Mouse (Mus musculus) liver, embryonic 15.5 days (tissue): ENCODE results near the gene Cd81. TPM values are rescaled to one million over a fixed set of nuclear protein-coding genes. Genes with fewer than 3 reads are reported as not detected.

Source experiments
- ATAC-seq: fragments of 200-750 bp; cut with Nextera tagmentation; 2 replicates; pipeline ENCODE4 v1.8.0; 2017; ENCODE audit warnings: moderate number of reproducible peaks, mild to moderate bottlenecking, moderate library complexity; ENCODE audit not compliant: insufficient read depth
- H3K27ac ChIP-seq: fragments of 300-500 bp; sonication (generic); replicated peaks from 2 replicates; pipeline ENCODE4 v1.5.1; 2015; ENCODE audit warnings: mild to moderate bottlenecking, inconsistent platforms
- H3K27me3 ChIP-seq: fragments of 300-500 bp; sonication (generic); 2 replicates; pipeline ENCODE4 v1.6.1; 2015; ENCODE audit warnings: mild to moderate bottlenecking, inconsistent platforms
- H3K36me3 ChIP-seq: fragments of 300-500 bp; sonication (generic); replicated peaks from 2 replicates; pipeline ENCODE4 v1.6.1; 2015; ENCODE audit warnings: moderate library complexity, mild to moderate bottlenecking, inconsistent platforms
- H3K4me1 ChIP-seq: fragments of 300-500 bp; sonication (generic); replicated peaks from 2 replicates; pipeline ENCODE4 v1.6.1; 2015; ENCODE audit warnings: inconsistent platforms
- H3K4me2 ChIP-seq: fragments of 300-500 bp; sonication (generic); 2 replicates; pipeline ENCODE4 v1.6.1; 2015; ENCODE audit warnings: moderate library complexity, mild to moderate bottlenecking, inconsistent platforms
- H3K4me3 ChIP-seq: fragments of 300-500 bp; sonication (generic); replicated peaks from 2 replicates; pipeline ENCODE4 v1.5.1; 2015; ENCODE audit warnings: mild to moderate bottlenecking, inconsistent platforms
- H3K9ac ChIP-seq: fragments of 300-500 bp; sonication (generic); 2 replicates; pipeline ENCODE4 v1.6.1; 2015; ENCODE audit warnings: moderate library complexity, mild to moderate bottlenecking, inconsistent platforms
- H3K9me3 ChIP-seq: fragments of 300-500 bp; sonication (generic); replicated peaks from 2 replicates; pipeline ENCODE4 v1.6.1; 2016; ENCODE audit warnings: inconsistent platforms
- WGBS: fragments of 180-500 bp; shearing (Covaris S2); methylation state at CpG from one replicate; pipeline ENCODE4 v1.1.7; 2015; ENCODE audit warnings: mixed read lengths; ENCODE audit not compliant: insufficient replicate concordance; 5-methylcytosine and 5-hydroxymethylcytosine counted together
- polyA plus RNA-seq: library from polyadenylated mRNA; unstranded; fragments of >200 nt; fragmentation: Nextera tagmentation; extraction: Ambion mirVana; gene quantifications from 2 replicates; pipeline ENCODE4 v1.2.1, GENCODE M21; 2015

Gene Cd81
- polyA plus RNA-seq, 1 experiment from 2014 or later = 132 TPM

DNA sequence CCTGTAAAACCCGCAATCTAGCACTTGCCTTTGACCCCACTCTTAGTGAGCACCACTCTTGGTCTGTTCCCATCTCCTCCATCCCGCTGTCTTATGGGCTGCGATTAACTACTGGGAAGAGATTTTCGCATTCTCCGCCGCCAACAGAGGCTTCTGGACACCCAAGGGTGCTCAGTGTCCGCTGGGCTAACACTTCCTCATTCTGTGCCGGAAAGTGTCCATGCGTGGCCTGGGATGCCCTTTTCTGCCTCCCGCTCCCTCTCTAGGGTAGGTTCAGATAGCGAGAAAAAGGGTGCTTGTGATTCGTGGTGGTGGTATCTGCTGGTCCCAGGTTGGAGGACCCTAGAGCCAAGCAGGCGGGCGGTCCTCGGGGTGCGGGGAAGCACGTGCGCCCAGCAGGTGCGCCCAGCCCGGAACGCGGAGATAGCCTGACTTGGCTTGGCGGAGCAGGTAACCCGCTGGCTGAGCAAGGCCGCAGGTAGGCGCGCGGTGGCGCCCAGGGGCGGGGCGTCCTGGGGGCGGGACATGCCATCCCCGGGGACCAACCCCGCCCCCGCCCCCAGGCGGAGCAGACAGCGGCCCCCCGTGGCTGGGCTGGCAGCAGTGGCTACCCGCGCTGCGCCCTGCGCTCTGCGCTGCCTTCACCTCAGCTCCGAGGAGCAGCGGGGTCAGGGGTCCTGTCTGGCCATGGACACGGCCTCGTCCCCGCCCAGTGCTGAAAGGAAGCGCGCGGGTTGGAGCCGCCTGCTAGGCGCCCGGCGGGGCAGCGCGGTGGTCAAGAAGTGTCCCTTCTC is 54.3 kb downstream of the Cd81 start:
- 6% methylated on average over 57 of the region's 57 CpGs for WGBS
- no peak overlapping the region for H3K27ac ChIP-seq
- no peaks in the 10 kb centered on the region for H3K36me3 ChIP-seq
- no peaks in the 10 kb centered on the region for H3K9me3 ChIP-seq
- no peak overlapping the region for H3K9ac ChIP-seq
- H3K4me1 ChIP-seq = peaks cover 8% of the 10 kb centered on the region; the same call in 1 of the 2 replicates
- no peak; the same call in 1 of the 2 replicates for ATAC-seq
- H3K4me2 ChIP-seq = peak overlapping the region; percentile 59
- H3K27me3 ChIP-seq = peaks cover 66% of the 10 kb centered on the region
- peak overlapping the region; percentile 33 for H3K4me3 ChIP-seq

DNA sequence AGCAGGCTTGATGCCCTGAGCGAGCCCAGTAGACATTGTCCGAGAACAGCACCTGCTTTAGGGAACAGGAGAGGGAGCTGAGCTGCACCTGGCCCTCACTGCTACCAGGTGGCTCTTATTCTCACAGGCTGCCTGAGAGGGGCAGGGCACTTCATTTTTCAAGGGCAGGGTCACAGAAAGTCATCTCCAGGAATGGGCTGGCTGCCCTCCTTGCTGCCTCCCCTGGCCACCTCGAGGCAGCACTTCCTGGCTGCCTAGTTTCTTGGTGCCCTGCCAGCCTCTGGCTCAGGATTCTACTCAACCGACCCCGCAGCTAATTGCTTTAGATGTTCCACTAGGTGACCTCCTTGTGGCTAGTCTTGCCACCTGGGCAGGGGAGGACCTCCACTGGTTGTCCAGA is 55.7 kb downstream of the Cd81 start:
- no peak for ATAC-seq
- H3K4me2 ChIP-seq = no peak overlapping the region
- H3K4me1 ChIP-seq = peaks cover 10% of the 10 kb centered on the region; the same call in 1 of the 2 replicates
- H3K36me3 ChIP-seq = no peaks in the 10 kb centered on the region
- no peak overlapping the region for H3K4me3 ChIP-seq
- 36% methylated on average over 5 of the region's 5 CpGs for WGBS
- no peak overlapping the region for H3K27ac ChIP-seq
- peaks cover 66% of the 10 kb centered on the region for H3K27me3 ChIP-seq
- no peak overlapping the region for H3K9ac ChIP-seq
- no peaks in the 10 kb centered on the region for H3K9me3 ChIP-seq

DNA sequence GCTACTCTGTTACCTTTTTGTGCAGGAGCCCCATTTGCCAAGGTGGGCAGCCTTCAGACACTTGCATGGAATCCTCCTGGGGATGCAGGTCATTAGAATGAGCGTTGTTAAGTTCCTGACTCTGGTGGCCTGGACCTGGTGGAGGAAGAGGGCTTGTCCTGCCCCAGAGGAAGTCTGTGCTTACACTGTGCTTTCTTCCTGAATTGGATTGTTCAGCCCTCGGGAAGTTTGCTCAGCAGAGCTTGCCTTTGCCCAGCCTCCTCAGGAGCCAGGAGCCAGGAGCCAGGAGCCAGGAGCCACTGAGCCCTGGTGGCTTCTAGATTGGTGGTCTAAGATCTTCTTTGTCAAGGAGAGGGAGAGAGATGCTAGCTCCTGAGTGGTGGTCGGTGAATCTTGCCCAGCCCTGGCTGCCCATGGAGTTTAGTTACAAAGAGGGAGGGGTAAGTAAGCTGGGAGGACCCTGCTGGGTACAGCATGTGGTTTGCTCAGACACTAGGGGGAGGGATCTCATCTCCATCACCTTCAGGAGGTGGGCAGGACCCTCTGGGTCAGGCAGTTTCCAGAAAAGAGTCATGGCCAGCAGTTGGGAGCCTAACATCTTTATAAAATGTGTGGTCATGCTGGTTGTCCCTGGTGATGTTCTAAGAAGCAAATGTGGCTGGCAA is 56.6 kb downstream of the Cd81 start:
- H3K27ac ChIP-seq = no peak overlapping the region
- H3K4me1 ChIP-seq = peaks cover 10% of the 10 kb centered on the region; the same call in 1 of the 2 replicates
- H3K9ac ChIP-seq = no peak overlapping the region
- 7% methylated on average over 3 of the region's 3 CpGs for WGBS
- H3K27me3 ChIP-seq = peaks cover 65% of the 10 kb centered on the region
- 0 out of 2 replicates have a peak, but pooled peaks cover 1% of the 10 kb centered on the region for H3K9me3 ChIP-seq
- H3K36me3 ChIP-seq = no peaks in the 10 kb centered on the region
- ATAC-seq = no peak
- no peak overlapping the region for H3K4me2 ChIP-seq
- H3K4me3 ChIP-seq = no peak overlapping the region

DNA sequence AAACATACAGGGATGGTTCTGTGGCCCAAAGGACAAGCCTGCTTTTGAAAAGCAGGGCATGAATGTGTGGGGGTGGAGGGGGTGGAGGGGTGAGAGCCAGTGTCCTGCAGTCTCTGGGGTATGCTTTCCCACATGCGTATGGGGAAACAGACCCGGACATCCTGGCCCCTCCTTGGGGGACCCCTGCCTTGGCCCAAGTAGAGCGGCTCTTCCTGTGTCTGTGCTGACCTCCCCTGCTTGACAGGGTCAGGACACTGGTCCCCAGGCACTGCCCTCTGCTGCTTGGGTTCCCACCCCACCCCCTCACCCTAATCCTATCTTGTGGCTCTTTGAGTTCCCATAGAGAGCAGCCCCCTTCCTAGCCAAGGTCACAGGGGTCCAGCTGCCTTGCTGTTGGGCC is 57.2 kb downstream of the Cd81 start:
- Histone ChIP-seq H3K27me3 (peaks cover 60% of the 10 kb centered on the region), H3K4me3 (no peak overlapping the region), H3K4me1 (peaks cover 10% of the 10 kb centered on the region; the same call in 1 of the 2 replicates), H3K4me2 (no peak overlapping the region), H3K36me3 (no peaks in the 10 kb centered on the region), H3K9me3 (0 out of 2 replicates have a peak, but pooled peaks cover 3% of the 10 kb centered on the region), H3K9ac (no peak overlapping the region), H3K27ac (no peak overlapping the region)
- WGBS = 21% methylated on average over 2 of the region's 3 CpGs
- ATAC-seq = no peak

DNA sequence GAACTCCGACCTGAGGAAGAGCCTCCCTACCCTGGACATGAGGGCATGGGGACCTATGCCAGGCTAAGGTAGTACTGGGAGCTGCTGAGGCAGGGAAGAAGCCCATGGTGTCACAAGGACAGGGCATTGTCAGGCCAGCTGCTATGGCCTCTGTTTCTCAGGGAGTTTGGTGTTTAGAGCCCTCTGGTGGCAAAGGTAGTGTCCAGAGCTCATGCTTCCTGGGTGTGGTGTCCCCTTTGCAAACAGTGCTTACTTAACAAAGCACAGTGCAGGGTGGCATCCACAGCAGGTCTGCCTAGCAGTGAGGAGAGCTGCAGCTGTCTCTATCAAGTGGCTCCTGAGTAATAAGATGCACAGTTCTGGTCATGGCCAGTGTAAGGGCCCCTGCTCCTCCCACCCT is 58.3 kb downstream of the Cd81 start:
- Histone ChIP-seq H3K27me3 (peaks cover 49% of the 10 kb centered on the region), H3K27ac (no peak overlapping the region), H3K9me3 (0 out of 2 replicates have a peak, but pooled peaks cover 3% of the 10 kb centered on the region), H3K4me1 (peaks cover 10% of the 10 kb centered on the region; the same call in 1 of the 2 replicates), H3K4me2 (no peak overlapping the region), H3K36me3 (no peaks in the 10 kb centered on the region), H3K9ac (no peak overlapping the region), H3K4me3 (no peak overlapping the region)
- no peak for ATAC-seq
- 37% methylated on average over 1 of the region's 1 CpGs for WGBS

DNA sequence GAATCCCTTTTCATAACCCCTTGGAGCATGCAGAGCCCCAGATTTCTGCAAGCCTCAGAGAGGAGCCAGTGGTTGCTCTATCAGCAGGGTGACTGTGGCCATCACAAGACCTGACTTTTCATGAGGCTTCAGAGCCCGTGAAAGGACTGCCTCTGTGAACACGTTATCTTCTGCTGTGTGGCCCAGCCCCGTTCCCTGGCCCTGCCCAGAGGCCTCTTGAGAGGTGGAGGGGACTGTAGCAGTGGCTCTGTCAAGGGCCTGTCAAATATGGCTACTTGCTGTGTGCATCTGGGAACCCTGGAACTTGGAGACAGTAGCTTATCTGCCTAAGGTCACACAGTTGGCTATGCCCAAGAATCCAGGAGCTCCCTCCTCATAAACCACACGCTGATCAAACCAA is 59.2 kb downstream of the Cd81 start:
- WGBS = 26% methylated on average over 4 of the region's 4 CpGs
- H3K27ac ChIP-seq = no peak overlapping the region
- H3K4me2 ChIP-seq = no peak overlapping the region
- no peak overlapping the region for H3K4me3 ChIP-seq
- peaks cover 39% of the 10 kb centered on the region for H3K27me3 ChIP-seq
- no peaks in the 10 kb centered on the region for H3K36me3 ChIP-seq
- 0 out of 2 replicates have a peak, but pooled peaks cover 3% of the 10 kb centered on the region for H3K9me3 ChIP-seq
- ATAC-seq = no peak
- peaks cover 10% of the 10 kb centered on the region; the same call in 1 of the 2 replicates for H3K4me1 ChIP-seq
- H3K9ac ChIP-seq = no peak overlapping the region

DNA sequence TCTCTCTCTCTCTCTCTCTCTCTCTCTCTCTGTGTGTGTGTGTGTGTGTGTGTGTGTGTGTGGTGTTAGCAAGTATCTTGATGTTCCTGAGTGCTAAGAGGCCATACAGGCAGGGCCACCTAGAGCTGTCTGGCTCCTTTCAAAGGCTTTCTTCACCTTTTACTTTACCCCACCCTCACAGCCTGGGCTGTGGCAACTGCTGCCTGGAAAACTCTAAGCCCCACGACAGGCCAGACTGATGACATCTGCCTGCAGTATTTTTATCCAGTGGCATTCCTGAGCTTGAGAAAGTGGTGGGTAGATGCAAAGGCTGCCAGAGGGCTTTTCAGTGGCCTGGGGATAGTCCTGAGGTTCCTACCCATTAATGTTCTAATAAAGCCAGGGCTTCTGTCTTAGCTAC is 59.9 kb downstream of the Cd81 start:
- Histone ChIP-seq H3K27me3 (peaks cover 33% of the 10 kb centered on the region), H3K27ac (no peak overlapping the region), H3K9me3 (0 out of 2 replicates have a peak, but pooled peaks cover 3% of the 10 kb centered on the region), H3K4me3 (no peak overlapping the region), H3K4me2 (no peak overlapping the region), H3K9ac (no peak overlapping the region), H3K4me1 (peaks cover 6% of the 10 kb centered on the region; the same call in 1 of the 2 replicates), H3K36me3 (no peaks in the 10 kb centered on the region)
- ATAC-seq = no peak
- 33% methylated on average over 1 of the region's 1 CpGs for WGBS

DNA sequence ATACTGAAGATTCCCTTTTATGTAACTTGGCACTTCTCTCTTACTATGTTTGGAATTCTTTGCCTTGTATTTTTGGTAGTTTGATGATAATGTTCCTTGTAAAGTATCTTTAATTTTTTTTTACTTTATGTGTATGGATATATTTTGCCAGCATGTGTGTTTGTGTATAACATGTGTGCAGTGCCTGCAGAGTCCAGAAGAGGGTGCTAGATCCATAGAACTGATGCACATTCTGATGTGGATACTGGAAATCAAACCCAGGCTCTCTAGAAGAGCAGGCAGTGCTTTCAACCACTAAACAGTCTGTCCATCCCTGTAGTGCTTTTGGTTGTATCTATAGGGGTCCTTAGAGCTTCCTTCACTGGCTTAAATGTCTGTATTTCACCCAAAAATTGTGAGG is 62.2 kb downstream of the Cd81 start:
- 0 out of 2 replicates have a peak, but pooled peaks cover 3% of the 10 kb centered on the region for H3K9me3 ChIP-seq

DNA sequence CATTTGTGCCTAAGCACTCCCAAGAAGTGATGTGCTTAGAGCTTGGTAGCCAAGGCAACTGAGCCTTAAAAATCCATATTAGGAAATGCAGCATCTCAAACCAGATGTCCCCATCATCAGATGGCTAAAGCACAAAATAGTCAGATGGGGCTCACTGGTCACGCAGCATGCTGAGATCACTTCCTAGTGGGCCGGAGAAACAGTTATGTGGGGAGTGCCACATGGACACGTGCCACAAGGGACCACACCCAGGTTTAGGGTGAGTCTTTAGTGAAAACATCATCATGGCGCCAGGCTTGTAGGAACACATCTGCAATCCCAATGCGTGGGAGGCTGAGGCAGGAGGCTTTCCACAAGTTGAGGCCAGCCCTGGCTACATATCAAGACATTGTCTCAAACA is 64.0 kb downstream of the Cd81 start:
- Histone ChIP-seq H3K4me1 (peaks cover 4% of the 10 kb centered on the region; the same call in 1 of the 2 replicates), H3K36me3 (no peaks in the 10 kb centered on the region), H3K9me3 (0 out of 2 replicates have a peak, but pooled peaks cover 3% of the 10 kb centered on the region), H3K9ac (no peak overlapping the region), H3K4me3 (no peak overlapping the region), H3K4me2 (no peak overlapping the region), H3K27ac (no peak overlapping the region), H3K27me3 (no peaks in the 10 kb centered on the region)
- ATAC-seq = no peak
- 58% methylated on average over 5 of the region's 5 CpGs for WGBS

More for the DNA sequence above, 62.2 kb downstream of the Cd81 start:
- no peak overlapping the region for H3K9ac ChIP-seq
- no peak overlapping the region for H3K27ac ChIP-seq
- no peaks in the 10 kb centered on the region for H3K36me3 ChIP-seq
- no peak overlapping the region for H3K4me3 ChIP-seq
- ATAC-seq = no peak
- no peak overlapping the region for H3K4me2 ChIP-seq
- peaks cover 9% of the 10 kb centered on the region for H3K27me3 ChIP-seq
- H3K4me1 ChIP-seq = peaks cover 4% of the 10 kb centered on the region; the same call in 1 of the 2 replicates
